Mouse (Mus musculus) heart, adult 2 months (tissue): ENCODE results near the gene Hlx.

Experiments
- CTCF ChIP-seq: fragments of 200-600 bp; IDR thresholded peaks from 2 replicates; pipeline ENCODE4 v1.8.1; 2022; ENCODE audit warnings: antibody characterized with exemption, mild to moderate bottlenecking, moderate library complexity
- POLR2A ChIP-seq: fragments of 200-500 bp; IDR thresholded peaks from 2 replicates; pipeline ENCODE4 v1.6.1; 2011; ENCODE audit warnings: mild to moderate bottlenecking, low read depth, low read length, control low read depth; ENCODE audit not compliant: insufficient read depth

GRCm38 (mm10) chr1:184687512-184687911, 44.9 kb downstream of the Hlx start:
- no peak for TF ChIP-seq POLR2A
- no peak for TF ChIP-seq CTCF
